Mouse (Mus musculus) spleen, adult 2 months (tissue): Measurements from ENCODE around the gene Vars2.

ENCODE experiments used
- CTCF ChIP-seq: fragments of 200-500 bp; IDR thresholded peaks from 2 replicates; pipeline ENCODE4 v1.5.1; 2011; ENCODE audit warnings: mild to moderate bottlenecking, inconsistent platforms; ENCODE audit not compliant: insufficient read depth, insufficient read length, insufficient replicate concordance; ENCODE audit errors: extremely low read depth
- POLR2A ChIP-seq: fragments of 200-500 bp; IDR thresholded peaks from 2 replicates; pipeline ENCODE4 v1.6.1; 2011; ENCODE audit warnings: low read depth, low read length, inconsistent platforms

- TF ChIP-seq POLR2A: no peak
- no peak for TF ChIP-seq CTCF
Observed at GRCm38 (mm10) chr17:35669731-35670130, 2.3 kb upstream of the Vars2 start.
